Mouse (Mus musculus) left cerebral cortex, adult 18-20 months (tissue): ENCODE measurements at regions not wholly inside any gene's neighbourhood (a gene's known extent, or its start where the extent isn't known, plus 50 kb on each side); places are given as distances from the start of the nearest gene placed in this dataset.
A peak's percentile ranks its signal among the peaks of the same experiment; 100 is the strongest.

Experiments used
- DNase-seq, 2 experiments: peaks; one replicate each; pipeline ENCODE4 v3.0.0; 2021 to 2022; ENCODE audit warnings: low spot score in 2 of 2, mixed read lengths in 1 of 2

- peak in 1 of 2 experiments; percentile 2 for DNase-seq
Observed at GRCm38 (mm10) chr1:67286338-67286737, 163.5 kb downstream of the Cps1 start.

GRCm38 (mm10) chr1:67307591-67307990 lies 184.8 kb downstream of the Cps1 start:
- DNase-seq: no peak
